Mouse (Mus musculus) neural tube, embryonic 14.5 days (tissue): Measurements from ENCODE around the gene Zfp507. TPM values are rescaled to one million over a fixed set of nuclear protein-coding genes. Genes with fewer than 3 reads are reported as not detected.

Source experiments
- ATAC-seq: fragments of 200-750 bp; cut with Nextera tagmentation; 2 replicates; pipeline ENCODE4 v1.8.0; 2017; ENCODE audit warnings: low read depth, mild to moderate bottlenecking, moderate TSS enrichment, moderate library complexity
- H3K27ac ChIP-seq: fragments of 300-500 bp; sonication (generic); 2 replicates; pipeline ENCODE4 v1.5.1; 2014; ENCODE audit warnings: low read depth, mild to moderate bottlenecking, control low read depth, low read length, moderate library complexity, mixed read lengths
- H3K27me3 ChIP-seq: fragments of 300-500 bp; sonication (generic); 2 replicates; pipeline ENCODE4 v1.6.1; 2014; ENCODE audit warnings: low read length; ENCODE audit not compliant: control insufficient read depth, insufficient read depth
- H3K36me3 ChIP-seq: fragments of 300-500 bp; sonication (generic); 2 replicates; pipeline ENCODE4 v1.6.1; 2014; ENCODE audit warnings: low read length, mixed read lengths; ENCODE audit not compliant: control insufficient read depth, insufficient read depth
- H3K4me1 ChIP-seq: fragments of 300-500 bp; sonication (generic); 2 replicates; pipeline ENCODE4 v1.6.1; 2014; ENCODE audit warnings: low read length; ENCODE audit not compliant: control insufficient read depth, insufficient read depth
- H3K4me2 ChIP-seq: fragments of 300-500 bp; sonication (generic); 2 replicates; pipeline ENCODE4 v1.6.1; 2014; ENCODE audit warnings: mild to moderate bottlenecking, low read depth, low read length, control low read depth
- H3K4me3 ChIP-seq: fragments of 300-500 bp; sonication (generic); 2 replicates; pipeline ENCODE4 v1.5.1; 2014; ENCODE audit warnings: low read depth, low read length, control low read depth, mixed read lengths
- H3K9ac ChIP-seq: fragments of 300-500 bp; sonication (generic); replicated peaks from 2 replicates; pipeline ENCODE4 v1.6.1; 2014; ENCODE audit warnings: low read depth, mild to moderate bottlenecking, control low read depth, low read length, mixed read lengths
- H3K9me3 ChIP-seq: fragments of 300-500 bp; sonication (generic); 2 replicates; pipeline ENCODE4 v1.6.1; 2016; ENCODE audit warnings: low read length; ENCODE audit not compliant: control insufficient read depth
- WGBS: fragments of 180-500 bp; shearing (Covaris S2); extraction: QIAGEN DNeasy Blood & Tissue Kit; methylation state at CpG from one replicate; pipeline ENCODE4 v1.1.7; 2014; 5-methylcytosine and 5-hydroxymethylcytosine counted together
- polyA plus RNA-seq: library from polyadenylated mRNA; unstranded; fragments of >200 nt; fragmentation: Nextera tagmentation; extraction: Ambion mirVana; gene quantifications from 2 replicates; pipeline ENCODE4 v1.2.1, GENCODE M21; 2014

Gene Zfp507
- polyA plus RNA-seq, 1 experiment from 2014 or later: 18.0 TPM

GRCm38 (mm10) chr7:35733313-35734050 lies 69.3 kb downstream of the Zfp507 start:
- WGBS: 35% methylated on average over 14 of the region's 14 CpGs
- Histone ChIP-seq H3K4me1 (no peaks in the 10 kb centered on the region; the same call in 1 of the 2 replicates), H3K4me3 (no peak overlapping the region), H3K4me2 (no peak overlapping the region), H3K9me3 (no peaks in the 10 kb centered on the region), H3K27me3 (no peaks in the 10 kb centered on the region), H3K9ac (no peak overlapping the region), H3K27ac (peak overlapping the region; percentile 71), H3K36me3 (no peaks in the 10 kb centered on the region)
- ATAC-seq: peak; percentile 60

DNA sequence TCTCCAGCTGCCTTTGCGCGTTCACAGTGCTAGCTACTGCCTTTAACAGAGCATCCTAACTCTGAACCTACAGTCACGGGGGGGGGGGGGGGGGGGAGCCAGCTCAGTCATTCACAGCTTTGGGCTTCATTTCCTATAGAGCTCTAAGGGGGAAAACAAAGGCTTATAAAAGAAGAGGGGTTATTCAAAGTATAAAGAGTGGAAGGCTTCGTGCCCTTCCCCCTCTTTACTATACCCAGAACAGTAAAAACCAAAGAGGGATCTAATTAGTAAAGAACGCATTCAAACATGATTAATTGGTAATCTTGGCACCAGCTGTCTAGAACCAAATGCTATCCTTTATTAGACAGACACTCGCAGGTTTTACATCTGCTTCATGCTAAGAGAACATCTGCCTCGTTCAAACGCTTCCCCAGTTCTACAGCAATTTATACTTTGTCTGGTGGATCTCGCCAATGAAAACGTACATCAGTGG lies 70.2 kb downstream of the Zfp507 start:
- no peaks in the 10 kb centered on the region; the same call in 1 of the 2 replicates for H3K9me3 ChIP-seq
- H3K4me1 ChIP-seq: no peaks in the 10 kb centered on the region; the same call in 1 of the 2 replicates
- 33% methylated on average over 10 of the region's 10 CpGs for WGBS
- no peaks in the 10 kb centered on the region for H3K36me3 ChIP-seq
- ATAC-seq: peak; percentile 74
- no peak overlapping the region for H3K4me2 ChIP-seq
- H3K27ac ChIP-seq: peak overlapping the region; percentile 71
- H3K9ac ChIP-seq: no peak overlapping the region
- H3K27me3 ChIP-seq: no peaks in the 10 kb centered on the region
- no peak overlapping the region for H3K4me3 ChIP-seq

DNA sequence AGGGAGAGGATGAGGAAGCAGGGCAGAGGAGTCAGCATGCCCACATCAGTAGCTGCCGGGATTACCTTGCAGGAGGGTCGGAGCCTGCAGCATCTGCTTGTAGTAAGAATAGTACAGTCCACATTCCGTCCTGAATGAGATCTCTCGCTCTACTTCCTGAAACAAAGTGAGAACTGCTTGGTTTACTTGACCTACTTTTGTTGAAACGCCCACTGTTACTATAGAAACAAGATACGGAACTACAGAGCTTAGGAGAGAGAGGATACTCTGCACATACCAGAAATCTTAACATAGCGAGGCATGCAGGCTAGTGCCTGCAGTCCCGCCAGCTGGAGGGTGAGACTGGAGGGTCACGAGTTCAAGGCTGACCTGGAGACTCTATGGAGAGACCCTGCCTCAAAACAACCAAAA lies 73.2 kb downstream of the Zfp507 start:
- Histone ChIP-seq H3K4me3 (no peak overlapping the region), H3K9me3 (no peaks in the 10 kb centered on the region; the same call in 1 of the 2 replicates), H3K36me3 (0 out of 2 replicates have a peak, but pooled peaks cover 5% of the 10 kb centered on the region), H3K27ac (no peak overlapping the region), H3K27me3 (no peaks in the 10 kb centered on the region), H3K9ac (no peak overlapping the region), H3K4me2 (no peak overlapping the region), H3K4me1 (no peaks in the 10 kb centered on the region; the same call in 1 of the 2 replicates)
- WGBS: 88% methylated on average over 9 of the region's 9 CpGs
- no peak for ATAC-seq

- Histone ChIP-seq H3K4me3 (no peak overlapping the region), H3K27ac (no peak overlapping the region), H3K36me3 (peaks cover 7% of the 10 kb centered on the region; the same call in 1 of the 2 replicates), H3K9ac (no peak overlapping the region), H3K27me3 (no peaks in the 10 kb centered on the region), H3K4me2 (no peak overlapping the region), H3K9me3 (no peaks in the 10 kb centered on the region; the same call in 1 of the 2 replicates), H3K4me1 (no peaks in the 10 kb centered on the region)
- WGBS: 96% methylated on average over 12 of the region's 12 CpGs
- no peak for ATAC-seq
Measured at GRCm38 (mm10) chr7:35728376-35728775, 74.4 kb downstream of the Zfp507 start.

GRCm38 (mm10) chr7:35723035-35723434 lies 79.8 kb downstream of the Zfp507 start:
- WGBS: 31% methylated on average over 2 of the region's 2 CpGs
- Histone ChIP-seq H3K4me3 (no peak overlapping the region), H3K4me2 (no peak overlapping the region), H3K9me3 (no peaks in the 10 kb centered on the region; the same call in 1 of the 2 replicates), H3K4me1 (no peaks in the 10 kb centered on the region), H3K36me3 (peaks cover 28% of the 10 kb centered on the region), H3K27me3 (no peaks in the 10 kb centered on the region), H3K9ac (no peak overlapping the region), H3K27ac (no peak overlapping the region)
- no peak for ATAC-seq

Other genes with a start within 250 kb of the Zfp507 start
- gene Nudt19, start 246.7 kb downstream of the Zfp507 start, polyA plus RNA-seq: 107 and 137 TPM in 2 replicates
- 0.08 and 0.30 TPM in 2 replicates for gene Rgs9bp, start 217.4 kb downstream of the Zfp507 start, polyA plus RNA-seq
- 18.5 TPM in 2 replicates for gene Ankrd27, start 216.8 kb downstream of the Zfp507 start, polyA plus RNA-seq
- 285 and 291 TPM in 2 replicates for gene Pdcd5, start 155.5 kb downstream of the Zfp507 start, polyA plus RNA-seq
- 56.2 and 62.2 TPM in 2 replicates for gene Dpy19l3, start 48.5 kb downstream of the Zfp507 start, polyA plus RNA-seq